Mouse (Mus musculus) ES-E14 (cell line): Measurements from ENCODE around the gene Tmem268.

Experiments used
- MAFK ChIP-seq: IDR thresholded peaks from 2 replicates; pipeline ENCODE4 v1.6.1; 2014; ENCODE audit warnings: mild to moderate bottlenecking, low read depth, low read length, inconsistent platforms; ENCODE audit not compliant: insufficient read depth
- ZC3H11A ChIP-seq: IDR thresholded peaks from 2 replicates; pipeline ENCODE4 v1.6.1; 2012; ENCODE audit warnings: low read depth, mild to moderate bottlenecking, inconsistent platforms, low read length, borderline replicate concordance

- no peak for TF ChIP-seq ZC3H11A
- TF ChIP-seq MAFK = no peak
These were observed 42.2 kb downstream of the Tmem268 start for GRCm38 (mm10) chr4:63600786-63601185.
